26 mouse cellular contexts compared by ENCODE assay signal in the genomic region with DNA sequence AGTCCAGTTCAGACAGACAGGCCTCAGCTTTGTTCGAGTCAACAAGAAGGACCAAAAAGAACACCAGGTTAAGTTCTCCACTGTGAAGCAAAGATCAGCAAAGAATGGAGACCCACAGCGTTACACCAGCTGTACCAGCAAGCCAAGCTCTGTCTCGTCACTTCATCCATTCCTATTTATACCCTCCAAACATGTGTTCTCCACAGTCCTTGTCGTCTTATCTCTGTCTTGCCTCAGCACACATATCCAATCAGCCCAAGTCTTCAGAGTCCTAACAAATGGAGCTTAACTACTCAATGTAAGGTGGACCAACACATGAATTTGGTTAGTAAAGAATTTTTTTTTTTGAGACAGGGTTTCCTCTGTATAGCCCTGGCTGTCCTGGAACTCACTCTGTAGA.
"Had no signal": no experiment of that assay in that cellular context is flagged by ENCODE, and none has a peak within 500 bp of the region (broad histone marks: within the 10 kb centered on the region; RNA-seq: fewer than 3 reads in every experiment).

No protein-coding gene starts in this region.

- H3K36me3 ChIP-seq: heart, embryonic 12.5 days; hindbrain, embryonic 10.5 days; hindbrain, embryonic 12.5 days; intestine, embryonic 15.5 days; limb, embryonic 13.5 days; limb, embryonic 15.5 days had no signal

- DNase-seq: forebrain, postnatal 0 days; gastrocnemius, postnatal 10 days; gastrocnemius, postnatal 25 days; heart, adult 18-20 months; heart, postnatal 14 days; heart, postnatal 36 days; kidney, adult 18-20 months; kidney, adult 8-10 months; kidney, postnatal 10 days; kidney, postnatal 25 days; kidney, postnatal 4 days; layer of hippocampus, adult 9-11 months; layer of hippocampus, postnatal 36 days; left cerebral cortex, postnatal 4 days; lung, adult 18-20 months had no signal

- ATAC-seq: forebrain, postnatal 0 days; hindbrain, embryonic 16.5 days; inflammation-experienced regulatory T-cells, adult 6 months; intestine, embryonic 15.5 days; intestine, postnatal 0 days had no signal

- H3K27ac ChIP-seq: hindbrain, embryonic 10.5 days; hindbrain, embryonic 12.5 days; hindbrain, embryonic 14.5 days; intestine, embryonic 15.5 days; limb, embryonic 13.5 days; limb, embryonic 15.5 days; liver, embryonic 14.5 days had no signal

- H3K4me1 ChIP-seq: hindbrain, embryonic 10.5 days; limb, embryonic 13.5 days had no signal

- H3K4me2 ChIP-seq: heart, embryonic 12.5 days; hindbrain, embryonic 12.5 days; hindbrain, embryonic 14.5 days; intestine, embryonic 15.5 days; limb, embryonic 13.5 days; limb, embryonic 15.5 days had no signal

- H3K9ac ChIP-seq: forebrain, postnatal 0 days; heart, embryonic 12.5 days; hindbrain, embryonic 12.5 days; hindbrain, embryonic 14.5 days; intestine, embryonic 15.5 days; limb, embryonic 15.5 days; liver, embryonic 14.5 days had no signal

- H3K27me3 ChIP-seq: heart, embryonic 12.5 days; hindbrain, embryonic 12.5 days; intestine, embryonic 15.5 days; limb, embryonic 13.5 days; limb, embryonic 15.5 days had no signal

- H3K4me3 ChIP-seq: heart, embryonic 12.5 days; hindbrain, embryonic 10.5 days; hindbrain, embryonic 12.5 days; intestine, embryonic 15.5 days; limb, embryonic 13.5 days; limb, embryonic 15.5 days had no signal

- H3K9me3 ChIP-seq: heart, embryonic 12.5 days; hindbrain, embryonic 10.5 days; hindbrain, embryonic 12.5 days; intestine, embryonic 15.5 days; limb, embryonic 13.5 days; limb, embryonic 15.5 days had no signal
